ENCODE assay signal across 13 mouse cellular contexts in genomic region chr11:87720324-87720723, GRCm38 (mm10). TPM values are rescaled to one million over a fixed set of nuclear protein-coding genes. Genes with fewer than 3 reads are reported as not detected.
DNase-seq lines count a peak whose midpoint lies in the region; ATAC-seq and TF ChIP-seq lines count a peak whose summit lies in the region.
"Had no signal": no experiment of that assay in that cellular context is flagged by ENCODE, and none has a peak within 500 bp of the region (broad histone marks: within the 10 kb centered on the region; RNA-seq: fewer than 3 reads in every experiment).

No protein-coding gene starts in this region.

- peak overlapping the region; percentile 38 for H3K9ac ChIP-seq in ES-Bruce4 (ENCODE audit: low read depth, poor library complexity, severe bottlenecking)
- H3K9ac ChIP-seq in forebrain, embryonic 11.5 days (ENCODE audit: low read length) = no peak overlapping the region
- H3K9ac ChIP-seq: heart, embryonic 12.5 days had no signal

- no peaks in the 10 kb centered on the region for H3K36me3 ChIP-seq in ES-Bruce4 (ENCODE audit: control insufficient read depth, insufficient read depth, low read length, poor library complexity, severe bottlenecking)
- no peaks in the 10 kb centered on the region for H3K36me3 ChIP-seq in thymus, adult 2 months (ENCODE audit: control insufficient read depth, insufficient read depth, low read length)
- no peaks in the 10 kb centered on the region for H3K36me3 ChIP-seq in forebrain, embryonic 11.5 days (ENCODE audit: control insufficient read depth, insufficient read depth, low read length)
- H3K36me3 ChIP-seq: heart, embryonic 12.5 days had no signal

- H3K4me1 ChIP-seq in lung, adult 2 months (ENCODE audit: control insufficient read depth, insufficient read depth, low read length) = no peaks in the 10 kb centered on the region
- no peaks in the 10 kb centered on the region for H3K4me1 ChIP-seq in ES-Bruce4 (ENCODE audit: control insufficient read depth, insufficient read depth, low read length)
- H3K4me1 ChIP-seq in thymus, adult 2 months (replicated peaks; ENCODE audit: control insufficient read depth, insufficient read depth, low read length) = peaks cover 33% of the 10 kb centered on the region
- H3K4me1 ChIP-seq in forebrain, embryonic 11.5 days (replicated peaks; ENCODE audit: control insufficient read depth, insufficient read depth, low read length) = no peaks in the 10 kb centered on the region; the same call in 1 of the 2 replicates

- H3K4me3 ChIP-seq in lung, adult 2 months (replicated peaks; ENCODE audit: extremely low read depth, low read depth, low read length) = no peak overlapping the region
- no peak overlapping the region for H3K4me3 ChIP-seq in ES-Bruce4 (ENCODE audit: low read depth, low read length)
- peak overlapping the region; percentile 48 for H3K4me3 ChIP-seq in thymus, adult 2 months (ENCODE audit: control insufficient read depth, insufficient read depth, low read length)
- H3K4me3 ChIP-seq in forebrain, embryonic 11.5 days (ENCODE audit: low read depth, low read length) = no peak overlapping the region
- H3K4me3 ChIP-seq: heart, embryonic 12.5 days had no signal

- TF ChIP-seq POLR2A in lung, adult 2 months (IDR thresholded peaks at IDR 0.05; ENCODE audit: borderline replicate concordance, extremely low read depth, low read depth, low read length) = no peak
- no peak for TF ChIP-seq POLR2A in ES-Bruce4 (IDR thresholded peaks at IDR 0.05; ENCODE audit: insufficient read depth, low read length)
- TF ChIP-seq POLR2A in thymus, adult 2 months (IDR thresholded peaks at IDR 0.05; ENCODE audit: control insufficient read depth, extremely low read depth, insufficient read depth, low read length, poor library complexity) = no peak

- no peak overlapping the region for H3K4me2 ChIP-seq in forebrain, embryonic 11.5 days (ENCODE audit: low read depth, low read length, severe bottlenecking)
- H3K4me2 ChIP-seq: heart, embryonic 12.5 days had no signal

- ATAC-seq in inflammation-experienced regulatory T-cells, adult 6 months = peak; percentile 73
- ATAC-seq in forebrain, embryonic 11.5 days (replicated peaks; ENCODE audit: low FRiP score) = no peak
- ATAC-seq: intestine, embryonic 16.5 days had no signal

- no peak for TF ChIP-seq EP300 in ES-Bruce4 (IDR thresholded peaks at IDR 0.05; ENCODE audit: insufficient read depth, low read depth, low read length)

- 61% methylated on average over 9 of the region's 9 CpGs for WGBS in lung, adult 2 months
- WGBS in thymus, adult 2 months = 14% methylated on average over 9 of the region's 9 CpGs
- WGBS in forebrain, embryonic 11.5 days = 44% methylated on average over 9 of the region's 9 CpGs

- no peaks in the 10 kb centered on the region for H3K27me3 ChIP-seq in ES-Bruce4 (ENCODE audit: control insufficient read depth, insufficient read depth, low read length, poor library complexity, severe bottlenecking)
- H3K27me3 ChIP-seq in thymus, adult 2 months (ENCODE audit: control insufficient read depth, insufficient read depth, low read length) = no peaks in the 10 kb centered on the region
- no peaks in the 10 kb centered on the region for H3K27me3 ChIP-seq in forebrain, embryonic 11.5 days (ENCODE audit: control insufficient read depth, insufficient read depth, low read length)

- 0 out of 2 replicates have a peak, but pooled peaks have one; percentile 6 for TF ChIP-seq CTCF in lung, adult 2 months (IDR thresholded peaks at IDR 0.05; ENCODE audit: insufficient read depth, low read length)
- TF ChIP-seq CTCF in ES-Bruce4 (IDR thresholded peaks at IDR 0.05; ENCODE audit: low read depth, low read length) = peak; percentile 28
- peak; percentile 79; the same call in 1 of the 2 replicates for TF ChIP-seq CTCF in thymus, adult 2 months (IDR thresholded peaks at IDR 0.05; ENCODE audit: borderline replicate concordance, control insufficient read depth, extremely low read depth, insufficient read depth, low read length, poor library complexity)

- DNase-seq in lung, adult 2 months = no peak
- DNase-seq in lung, postnatal 14 days = no peak
- peak; percentile 79 for DNase-seq in thymus, adult 2 months
- DNase-seq in layer of hippocampus, postnatal 14 days (ENCODE audit: low spot score in 2 of 2) = no peak
- DNase-seq in forebrain, embryonic 11.5 days (ENCODE audit: low spot score) = no peak
- no peak for DNase-seq in heart, adult 18-20 months
- DNase-seq: adrenal gland, postnatal 25 days; layer of hippocampus, postnatal 36 days had no signal

- no peaks in the 10 kb centered on the region for H3K9me3 ChIP-seq in ES-Bruce4 (replicated peaks; ENCODE audit: control insufficient read depth, insufficient read depth, low read length, poor library complexity, severe bottlenecking)
- H3K9me3 ChIP-seq in forebrain, embryonic 11.5 days (ENCODE audit: control insufficient read depth, low read length) = no peaks in the 10 kb centered on the region
- H3K9me3 ChIP-seq: heart, embryonic 12.5 days had no signal

- H3K27ac ChIP-seq in ES-Bruce4 (ENCODE audit: insufficient read depth, low read length) = no peak overlapping the region
- peak overlapping the region; percentile 99 for H3K27ac ChIP-seq in thymus, adult 2 months (ENCODE audit: control insufficient read depth, insufficient read depth, low read length)
- no peak overlapping the region for H3K27ac ChIP-seq in forebrain, embryonic 11.5 days (ENCODE audit: low read depth, low read length)

RNA-seq across cellular contexts. Expression of gene Supt4a, which starts 17.0 kb away (rescaled TPM):
- polyA plus RNA-seq in lung, adult 2 months (2012; rRNA removed) = 44.7 and 73.4 TPM in 2 replicates
- polyA plus RNA-seq in ES-Bruce4 (2011; ENCODE audit: insufficient read depth, insufficient read length, low read depth, missing spikeins) = 83.6 and 86.3 TPM in 2 replicates
- 100 to 1,000 TPM; 357 to 377 (median 371) TPM for polyA plus RNA-seq in inflammation-experienced regulatory T-cells, adult 6 months (2017; shearing (Covaris generic))
- 172 and 215 TPM in 2 replicates for polyA plus RNA-seq in thymus, adult 2 months (2012; rRNA removed)
- total RNA-seq in layer of hippocampus, postnatal 14 days (2021) = 10 to 100 TPM; 60.6 to 63.4 TPM
- 132 and 133 TPM in 2 replicates for polyA plus RNA-seq in forebrain, embryonic 11.5 days (2014; fragmentation: Nextera tagmentation; extraction: Ambion mirVana)
- total RNA-seq in heart, adult 18-20 months (2021) = 10 to 100 TPM; 42.8 to 46.1 TPM

RNA-seq across cellular contexts. Expression of gene Tspoap1, which starts 40.0 kb away (rescaled TPM):
- 5.8 TPM in 2 replicates for polyA plus RNA-seq in lung, adult 2 months (2012; rRNA removed)
- 3.2 and 5.1 TPM in 2 replicates for polyA plus RNA-seq in ES-Bruce4 (2011; ENCODE audit: insufficient read depth, insufficient read length, low read depth, missing spikeins)
- polyA plus RNA-seq in inflammation-experienced regulatory T-cells, adult 6 months (2017; shearing (Covaris generic)) = 1 to 10 TPM; 1.7 to 3.8 (median 3.4) TPM
- polyA plus RNA-seq in thymus, adult 2 months (2012; rRNA removed) = 25.3 and 27.9 TPM in 2 replicates
- 100 to 1,000 TPM; 144 to 163 TPM for total RNA-seq in layer of hippocampus, postnatal 14 days (2021)
- 18.8 and 19.9 TPM in 2 replicates for polyA plus RNA-seq in forebrain, embryonic 11.5 days (2014; fragmentation: Nextera tagmentation; extraction: Ambion mirVana)
- total RNA-seq in heart, adult 18-20 months (2021) = under 1 TPM in 1 of 2 experiments, not detected in 1; 0.15 TPM
- total RNA-seq: gastrocnemius, adult 18-20 months had no signal

RNA-seq across cellular contexts. Expression of gene Rnf43, which starts 57.8 kb away (rescaled TPM):
- polyA plus RNA-seq in lung, adult 2 months (2012; rRNA removed) = 10.5 and 12.6 TPM in 2 replicates
- 2.8 and 4.9 TPM in 2 replicates for polyA plus RNA-seq in ES-Bruce4 (2011; ENCODE audit: insufficient read depth, insufficient read length, low read depth, missing spikeins)
- 10 to 100 TPM; 35.2 to 53.0 (median 47.2) TPM for polyA plus RNA-seq in inflammation-experienced regulatory T-cells, adult 6 months (2017; shearing (Covaris generic))
- polyA plus RNA-seq in thymus, adult 2 months (2012; rRNA removed) = 6.6 and 9.0 TPM in 2 replicates
- 1 to 10 TPM; 2.5 to 4.1 TPM for total RNA-seq in layer of hippocampus, postnatal 14 days (2021)
- polyA plus RNA-seq in forebrain, embryonic 11.5 days (2014; fragmentation: Nextera tagmentation; extraction: Ambion mirVana) = 1.5 and 1.9 TPM in 2 replicates
- under 1 TPM; 0.10 to 0.67 TPM for total RNA-seq in heart, adult 18-20 months (2021)

Comparison
In these comparisons a context has a peak if more than half of its experiments do, and no peak if none do; other contexts are left out.
1. CTCF ChIP-seq: peak in every context shown above with its lines; median percentile 79 in thymus, adult 2 months; 28 in ES-Bruce4; 6 in lung, adult 2 months.